Mouse (Mus musculus): Measurements from ENCODE around the gene Phlda1.
"Not testable (repeated sequence)": the region's sequence is repeated elsewhere in the genome, so short reads cannot be mapped to it uniquely, and the experiment has no call there.

The Phlda1 gene

DNA sequence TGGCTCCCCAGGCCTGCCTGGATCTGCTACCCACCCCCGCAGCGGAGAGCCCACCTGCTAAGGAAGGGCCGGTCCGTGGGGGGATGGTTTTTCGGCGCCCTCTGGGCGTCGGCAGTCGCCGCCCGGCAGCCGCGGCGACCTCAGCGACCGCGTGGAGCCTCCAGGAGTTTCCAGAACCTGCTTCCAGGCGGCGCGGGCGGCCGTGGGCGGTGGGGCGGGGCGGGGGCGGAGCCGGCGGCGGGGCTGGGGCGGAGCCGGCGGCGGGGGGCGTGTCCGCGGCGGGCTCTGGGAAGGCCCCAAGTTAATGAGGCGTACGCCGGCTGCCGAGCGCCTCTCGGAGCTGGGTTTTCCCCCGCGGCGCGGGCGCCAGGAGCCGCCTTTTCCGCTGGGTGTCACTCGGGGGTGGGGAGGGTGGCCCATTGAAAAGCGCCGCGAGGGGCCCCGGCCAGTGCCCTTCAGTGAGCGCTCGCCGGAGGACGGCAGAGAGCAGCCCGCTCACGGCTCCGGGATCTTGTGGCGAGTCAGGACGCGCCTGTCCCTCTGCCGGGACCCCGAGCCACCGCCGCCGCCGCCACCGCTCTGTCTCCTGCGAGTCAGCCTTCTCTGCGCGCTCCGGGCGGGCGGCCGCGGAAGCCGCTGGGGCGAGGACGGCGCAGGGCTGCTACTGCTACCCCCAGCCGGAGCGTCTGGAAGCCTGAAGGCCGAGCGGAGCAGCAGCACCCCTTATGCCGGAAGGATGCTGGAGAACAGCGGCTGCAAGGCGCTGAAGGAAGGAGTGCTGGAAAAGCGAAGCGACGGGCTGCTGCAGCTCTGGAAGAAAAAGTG, at the start of gene Phlda1:
Phlda1 (plus strand) TSS at position 186 of the 825 bp plus-strand sequence.
- DNase-seq, result peak; percentile 76

DNA sequence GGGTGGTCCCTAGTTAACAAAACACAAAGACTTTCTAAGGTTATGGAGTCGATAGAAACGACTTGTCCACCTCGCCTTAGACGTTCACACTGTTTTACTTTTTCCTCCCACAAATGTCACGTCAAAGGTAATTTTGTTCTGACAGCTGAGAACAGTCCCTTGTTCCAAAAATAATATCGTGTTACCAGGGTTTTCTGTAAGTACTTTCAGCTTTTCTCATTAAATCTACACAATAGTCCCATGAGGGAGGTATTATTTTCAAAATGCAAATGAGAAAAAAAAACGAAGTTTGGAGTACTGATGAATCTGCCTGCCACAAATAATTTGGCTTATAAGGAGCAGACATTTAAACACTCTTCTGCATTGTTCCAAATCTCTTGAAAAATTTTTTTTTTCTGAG, 48.0 kb upstream of the Phlda1 start:
- DNase-seq, result no peak

DNA sequence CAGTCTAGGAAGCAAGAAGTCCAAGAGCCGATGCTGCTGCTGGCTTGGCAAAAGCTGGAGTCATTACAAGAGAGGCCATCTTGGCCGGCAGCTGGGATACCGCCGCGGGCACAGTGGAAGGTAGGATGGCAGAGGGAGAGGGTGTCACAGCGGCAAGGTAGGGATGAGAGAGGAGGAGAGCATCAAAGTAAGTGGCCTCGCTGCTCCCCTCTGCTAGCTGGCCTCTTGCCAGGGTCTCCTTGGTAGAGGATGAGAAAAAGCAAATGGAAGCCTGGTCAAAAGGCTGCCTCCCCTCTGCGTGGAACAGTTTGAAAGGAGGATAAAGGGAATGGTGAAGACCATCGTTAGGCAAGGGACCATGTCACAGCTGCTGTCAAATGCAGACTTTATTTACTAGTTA, 47.0 kb upstream of the Phlda1 start:
- DNase-seq, result no peak

DNA sequence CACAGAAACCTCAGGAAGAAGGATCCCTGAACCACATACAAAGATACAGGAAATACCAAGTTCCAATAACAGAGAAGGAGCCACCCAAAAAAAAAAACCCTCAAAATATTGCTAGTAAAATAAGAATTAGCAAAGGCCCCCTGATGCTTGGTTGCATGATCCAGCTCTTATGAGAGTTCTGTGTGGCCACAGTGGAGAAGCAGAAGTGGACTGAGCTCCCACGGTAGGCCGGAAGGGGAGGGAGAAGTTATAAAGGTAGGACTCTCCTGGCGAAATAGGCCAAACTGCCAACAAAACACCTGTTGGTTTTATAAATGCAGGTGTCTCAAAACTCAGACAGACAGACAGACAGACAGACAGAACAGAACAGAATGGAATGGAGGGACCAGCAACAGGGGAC, 46.2 kb upstream of the Phlda1 start:
- no peak for DNase-seq

DNA sequence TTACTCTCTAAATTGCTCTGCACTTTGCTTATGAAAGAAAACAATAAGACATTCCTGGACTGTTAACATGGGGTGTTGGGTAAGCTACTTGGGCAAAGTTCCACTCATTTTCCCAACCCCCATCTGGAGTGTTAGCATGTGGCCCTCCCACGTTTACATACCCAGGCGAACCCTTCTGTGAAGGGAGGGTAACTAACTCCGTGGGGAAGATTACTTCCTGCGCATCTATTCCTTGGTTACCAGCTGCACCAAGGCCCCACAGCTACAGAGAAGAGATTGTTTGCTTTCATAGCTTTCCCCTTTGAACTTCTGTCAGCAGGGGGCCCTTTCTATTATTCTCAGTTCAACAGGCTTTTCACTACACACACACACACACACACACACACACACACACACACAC, 45.7 kb upstream of the Phlda1 start:
- no peak for DNase-seq

DNA sequence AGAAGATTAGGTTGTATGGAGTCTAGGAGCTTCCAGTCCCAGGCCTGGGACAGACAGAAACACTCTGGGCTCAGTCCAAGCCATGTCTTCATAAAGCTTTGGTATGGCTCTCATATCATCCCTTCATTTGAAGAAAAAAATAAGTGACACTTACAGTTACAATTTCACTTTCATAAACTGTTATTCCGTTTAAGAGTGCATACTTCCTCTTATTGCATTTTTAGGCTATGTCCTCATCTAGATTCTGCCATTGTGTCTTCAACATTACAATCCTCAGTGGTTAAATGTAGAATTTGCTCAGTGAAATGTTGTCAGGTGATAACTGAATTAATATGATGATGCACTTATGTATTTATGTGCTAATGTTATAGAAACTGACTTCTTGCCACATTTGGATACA, 41.3 kb upstream of the Phlda1 start:
- no peak for DNase-seq

DNA sequence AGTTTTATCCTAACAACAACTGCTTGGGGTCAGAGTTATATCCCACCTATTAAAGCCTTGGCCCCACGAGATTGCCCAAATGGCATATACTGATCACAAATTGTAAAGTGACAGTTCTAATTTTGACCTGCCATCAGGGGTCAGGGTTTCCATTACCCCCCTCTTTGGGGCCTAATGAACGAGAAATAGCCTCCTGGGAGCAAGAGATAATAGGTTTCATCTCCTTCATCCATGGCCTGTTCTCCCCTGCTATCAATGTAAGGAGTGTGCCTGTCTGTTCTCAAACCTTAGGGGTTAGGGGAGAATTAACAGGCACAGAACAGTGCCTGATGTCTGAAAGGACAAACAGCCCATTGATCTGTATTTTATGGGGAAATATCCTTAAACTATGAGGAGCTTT, 40.7 kb upstream of the Phlda1 start:
- DNase-seq, result no peak

DNA sequence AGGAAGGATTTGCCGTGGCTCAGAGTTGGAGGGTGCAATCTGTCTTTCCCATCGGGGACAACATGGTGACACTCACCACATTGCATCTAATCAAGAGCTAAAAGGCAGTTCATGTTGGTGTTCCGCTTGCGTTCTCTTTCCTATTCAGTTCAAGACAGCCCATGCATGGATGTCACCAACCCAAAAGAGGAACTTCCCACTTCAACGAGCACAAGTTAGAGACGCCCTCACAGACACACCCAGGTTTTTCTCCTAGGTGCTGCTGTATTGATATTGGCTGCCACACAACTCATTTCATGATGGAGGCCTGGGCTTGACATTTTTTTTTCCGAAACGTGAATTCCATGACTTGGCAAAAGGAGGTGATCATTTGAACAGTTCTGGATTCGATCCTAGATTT, 34.9 kb upstream of the Phlda1 start:
- no peak for DNase-seq

DNA sequence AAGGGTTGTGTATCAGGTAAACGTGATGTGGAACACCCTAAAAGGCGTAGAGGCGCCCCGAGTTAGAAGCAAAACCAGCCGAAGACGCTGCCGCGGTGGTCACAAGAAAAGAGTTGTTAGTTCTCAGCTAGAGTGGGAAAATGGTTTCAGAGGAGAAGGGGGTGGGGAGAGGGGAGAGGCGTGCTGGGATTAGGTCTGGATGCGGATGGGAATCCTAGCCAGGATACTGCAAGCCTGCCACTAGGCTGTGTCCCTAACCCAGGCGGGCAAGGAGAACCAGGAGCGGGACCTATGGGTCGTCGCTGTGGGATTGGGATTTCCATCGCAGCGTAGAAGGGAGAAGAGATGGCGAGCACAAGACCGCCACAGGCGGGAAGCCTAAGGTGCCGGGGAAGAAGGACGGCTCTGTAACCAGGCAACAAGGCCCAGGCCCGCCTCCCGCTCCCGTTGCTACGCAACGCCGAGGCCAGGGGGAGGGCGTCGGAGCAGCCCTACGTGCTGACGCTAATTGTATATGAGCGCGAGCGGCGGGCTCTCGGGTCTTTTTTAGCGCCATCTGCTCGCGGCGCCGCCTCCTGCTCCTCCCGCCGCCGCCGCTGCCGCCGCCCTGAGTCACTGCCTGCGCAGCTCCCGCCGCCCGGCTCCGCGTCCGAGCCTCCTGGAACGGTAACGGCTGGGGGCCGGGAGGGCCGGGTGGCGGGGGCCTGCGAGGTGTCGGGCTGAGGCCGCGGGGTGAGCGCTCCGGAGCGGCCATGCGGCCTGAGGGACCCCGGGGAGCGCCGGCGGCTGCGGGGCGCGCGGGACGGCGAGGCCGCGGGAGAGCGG, 33.2 kb upstream of the Phlda1 start, which contains the start of gene Nap1l1:
Nap1l1 (plus strand) TSS at position 538 of the 825 bp plus-strand sequence.
- peak; percentile 96 for DNase-seq

DNA sequence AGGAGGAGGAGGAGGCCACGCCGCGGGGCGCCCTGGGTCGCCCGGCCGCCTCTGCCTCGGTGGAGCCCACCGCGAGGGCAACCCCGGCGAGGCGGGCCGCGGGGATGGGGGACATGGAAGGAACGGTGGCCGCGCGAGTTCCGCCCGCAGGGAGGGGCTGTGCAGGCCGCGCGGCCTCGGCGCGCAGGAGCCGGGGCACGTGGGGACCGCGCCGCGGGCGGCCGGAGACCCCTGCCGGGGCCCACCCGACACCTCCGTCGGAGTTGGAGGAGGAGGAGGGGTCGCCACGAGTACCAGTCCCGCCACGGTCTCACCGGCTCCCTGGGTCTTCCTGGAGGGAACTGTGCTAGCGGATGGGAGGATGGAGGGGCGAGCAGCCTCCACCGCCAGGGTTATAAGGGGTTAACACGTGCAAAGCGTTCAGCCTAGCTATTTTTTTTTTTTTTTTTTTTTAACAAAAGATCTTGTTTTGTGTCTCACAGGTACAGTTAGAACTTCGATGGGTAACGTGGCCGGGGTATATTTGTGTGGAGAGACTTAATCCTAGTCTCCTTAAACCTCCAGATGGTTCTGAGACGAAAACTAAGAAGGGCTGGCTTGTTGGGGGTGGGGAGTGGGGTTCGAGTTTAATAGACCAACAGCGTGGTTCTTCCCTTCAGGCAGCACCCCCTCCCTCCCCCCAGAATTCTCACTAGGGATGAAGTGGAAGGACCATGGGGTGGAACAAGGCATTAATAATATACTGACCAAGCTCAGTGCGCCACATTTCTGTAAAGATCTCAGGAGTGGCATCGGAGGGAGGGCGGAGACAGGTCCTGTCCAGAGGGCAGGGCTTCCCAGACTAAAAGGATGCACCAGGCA, 32.3 kb upstream of the Phlda1 start:
- DNase-seq, result peak; percentile 34

DNA sequence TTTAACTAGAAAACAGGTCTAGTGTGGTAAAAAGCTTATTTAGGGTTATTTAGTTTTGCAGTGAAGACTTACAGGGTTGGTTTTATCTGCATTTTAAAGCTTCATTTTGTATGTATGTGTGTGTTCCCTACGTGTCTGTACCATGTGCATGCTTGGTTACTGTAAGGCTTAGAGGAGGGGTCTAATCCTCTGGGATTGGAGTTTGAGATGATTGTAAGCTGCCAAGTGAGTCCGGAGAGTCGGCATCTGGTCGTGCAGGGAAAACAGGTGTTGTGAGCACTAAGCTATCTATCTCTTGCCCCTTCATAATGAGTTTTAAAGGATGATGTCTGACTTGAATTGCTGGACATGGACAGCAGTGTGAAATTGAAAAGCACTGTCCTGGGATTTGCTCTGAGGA, 29.8 kb upstream of the Phlda1 start:
- no peak for DNase-seq

DNA sequence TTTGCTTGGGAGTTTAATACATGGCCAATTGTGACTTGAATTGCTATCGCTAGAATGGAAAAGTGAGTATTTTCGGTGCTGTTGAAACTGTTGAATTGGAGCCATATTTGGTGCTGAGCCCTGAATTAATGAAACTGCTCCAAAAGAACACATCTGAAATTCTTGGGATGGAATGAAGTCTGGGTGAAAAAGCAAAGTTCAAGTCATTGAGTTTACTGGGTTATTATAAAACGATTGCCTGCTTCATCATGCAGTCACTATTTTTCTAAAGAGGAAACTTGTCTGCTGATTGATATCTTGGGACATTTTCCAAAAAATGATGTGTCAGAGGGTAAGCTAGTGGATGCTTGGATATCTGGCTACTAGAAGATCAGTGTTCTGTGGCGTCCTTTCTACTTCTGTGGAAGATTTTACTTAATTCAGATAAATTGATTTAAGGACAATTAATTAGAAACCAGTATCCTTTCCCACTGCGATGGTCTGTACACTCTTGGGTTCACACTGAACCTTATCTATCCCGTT, 29.0 kb upstream of the Phlda1 start:
- DNase-seq, result no peak

DNA sequence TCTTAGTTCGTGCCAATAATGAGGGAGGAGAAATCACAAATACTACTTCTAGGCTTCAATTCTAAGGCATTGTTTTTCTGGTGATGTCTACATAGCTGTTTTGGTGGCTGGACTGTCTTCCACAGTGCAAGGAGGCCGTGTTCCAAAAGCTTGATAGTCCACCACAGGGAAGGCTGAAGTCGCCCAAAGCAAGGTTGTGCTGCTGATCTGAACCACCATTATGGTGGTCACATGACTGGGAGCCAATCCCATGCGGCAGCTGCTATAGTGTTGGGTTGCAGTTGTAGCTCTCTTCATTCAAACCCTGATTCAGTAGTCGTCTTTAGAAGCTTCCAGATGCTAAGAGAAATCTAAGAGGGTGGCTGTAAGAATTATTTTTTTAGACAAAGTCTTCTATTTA, 26.5 kb upstream of the Phlda1 start:
- DNase-seq, result no peak

DNA sequence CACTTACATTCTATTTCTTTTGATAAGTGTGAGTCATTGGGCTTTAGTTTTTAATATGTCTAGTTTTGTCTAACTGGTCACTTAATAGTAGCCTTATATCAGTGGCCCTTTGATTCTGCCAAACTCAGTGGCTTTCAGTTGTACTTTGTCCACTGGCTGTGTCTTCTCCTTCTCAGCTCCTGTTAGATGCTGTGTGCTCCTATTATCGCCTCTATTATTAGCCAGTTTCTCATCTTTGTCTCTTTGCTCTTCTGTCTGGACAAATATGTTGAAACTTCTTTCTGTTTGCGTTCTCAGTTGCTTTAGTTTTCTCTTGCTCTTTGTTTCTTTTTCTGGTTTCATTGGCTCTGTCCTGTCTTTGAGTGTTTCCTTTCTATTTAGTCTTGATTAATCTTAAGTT, 23.4 kb upstream of the Phlda1 start:
- DNase-seq, result no peak

DNA sequence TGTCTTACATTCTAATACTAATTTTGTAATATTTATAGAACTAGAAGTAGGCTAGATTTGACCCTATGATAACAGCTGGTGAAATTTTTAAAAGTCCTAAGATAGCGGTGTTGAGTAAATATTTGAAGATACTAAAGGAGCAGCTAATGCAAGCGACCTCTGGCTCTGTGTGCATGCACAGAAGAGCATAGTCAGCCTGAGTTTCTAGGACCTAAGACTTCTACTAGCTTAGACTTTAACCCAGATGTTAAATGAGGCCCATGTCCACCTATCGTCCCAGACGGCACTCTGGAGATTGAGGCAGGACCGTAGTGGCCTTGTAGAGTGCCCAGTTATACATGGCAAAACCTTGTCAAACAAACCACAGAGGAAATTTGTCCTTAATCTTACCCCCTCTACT, 22.0 kb upstream of the Phlda1 start:
- no peak for DNase-seq

DNA sequence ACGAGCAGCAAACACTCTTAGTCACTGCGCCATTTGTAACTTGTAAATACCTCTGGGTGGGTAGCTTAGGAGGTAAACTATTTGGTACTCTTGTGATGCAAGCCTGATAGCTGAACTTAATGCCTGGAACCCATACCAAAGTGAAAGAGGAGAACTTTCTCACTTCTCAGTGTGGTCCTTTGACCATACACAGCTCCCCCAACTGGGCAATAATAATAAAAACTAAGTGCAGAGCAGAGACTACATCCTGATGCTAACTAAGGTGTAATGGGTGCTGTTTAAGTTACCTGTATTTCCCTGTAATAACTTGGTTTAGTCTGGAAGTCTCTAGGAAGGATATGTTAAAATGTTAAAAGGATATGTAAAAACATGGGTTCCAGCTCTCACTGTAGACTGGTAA, 17.3 kb upstream of the Phlda1 start:
- DNase-seq, result no peak

DNA sequence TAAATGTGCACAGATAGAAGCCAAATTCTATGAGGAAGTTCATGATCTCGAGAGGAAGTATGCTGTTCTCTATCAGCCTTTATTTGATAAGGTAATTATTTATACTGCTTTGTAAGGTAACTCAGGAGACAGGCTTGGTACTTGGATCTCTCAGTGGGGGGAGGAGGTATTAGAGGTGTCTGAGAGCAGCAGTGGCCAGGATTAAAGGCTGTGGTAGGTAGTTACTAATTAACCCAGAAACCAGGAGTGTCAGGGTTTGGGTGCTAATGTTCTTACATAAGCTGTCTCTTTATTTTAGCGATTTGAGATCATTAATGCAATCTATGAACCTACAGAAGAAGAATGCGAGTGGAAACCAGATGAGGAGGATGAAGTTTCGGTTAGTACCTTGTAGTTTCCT, 16.0 kb upstream of the Phlda1 start:
- DNase-seq, result not testable (repeated sequence)

DNA sequence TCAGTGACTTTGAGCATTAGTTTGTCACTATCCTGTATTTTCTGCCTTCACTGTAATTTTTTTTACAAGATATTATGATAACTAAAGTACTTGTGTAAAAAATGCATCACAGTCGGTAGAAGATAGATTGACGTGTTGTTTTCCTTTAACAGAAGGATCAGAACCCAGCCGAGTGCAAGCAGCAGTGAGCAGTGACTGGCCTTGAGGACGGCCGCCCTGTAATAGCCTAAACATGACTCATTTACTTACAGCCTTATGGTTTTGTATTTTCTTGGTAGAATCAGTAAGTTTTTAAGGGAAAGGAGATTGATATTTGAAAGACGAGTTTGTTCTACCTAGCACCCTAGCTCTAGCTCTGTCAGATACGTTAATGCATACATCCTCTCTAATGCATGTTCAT, 10.2 kb upstream of the Phlda1 start:
- DNase-seq, result no peak

DNA sequence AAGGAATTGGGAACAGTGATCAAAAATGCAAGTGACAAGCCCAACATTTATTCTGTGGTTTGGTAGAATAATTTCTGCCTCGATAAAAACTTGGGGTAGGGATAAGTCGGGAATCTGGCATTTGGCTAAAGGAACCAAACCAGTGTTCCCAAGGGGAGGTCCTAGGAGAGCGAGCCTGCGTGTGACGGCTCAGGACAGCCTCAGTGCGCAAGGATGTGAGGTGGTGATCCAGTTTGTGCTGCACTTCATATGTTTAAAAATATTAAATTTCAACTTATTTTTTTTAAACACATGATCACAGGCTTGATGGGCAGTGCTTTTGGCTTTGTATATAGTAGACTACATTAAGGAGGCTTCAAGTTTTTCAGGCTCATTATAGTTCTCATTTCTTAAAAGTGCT, 6.2 kb upstream of the Phlda1 start:
- no peak for DNase-seq

DNA sequence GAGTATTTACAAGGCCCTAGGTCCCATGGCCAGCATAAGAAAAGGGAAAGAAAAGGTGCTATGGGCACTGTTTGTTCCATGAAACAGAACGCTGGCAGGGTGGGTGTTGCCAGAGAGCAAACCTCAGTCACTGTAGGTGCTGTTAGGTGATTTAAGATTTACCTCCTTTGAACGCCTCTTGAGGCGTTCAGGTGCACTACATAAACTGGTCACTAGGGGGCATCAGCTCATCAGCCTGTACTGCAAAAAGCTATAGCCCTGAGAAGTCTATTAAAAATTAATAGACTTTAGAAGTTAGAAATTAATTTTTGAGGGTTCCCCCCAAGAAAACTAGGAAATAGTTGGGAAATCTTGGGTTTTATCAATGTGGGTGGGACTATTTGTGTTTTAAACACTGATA, 3.0 kb upstream of the Phlda1 start:
- peak; percentile 72 for DNase-seq

DNA sequence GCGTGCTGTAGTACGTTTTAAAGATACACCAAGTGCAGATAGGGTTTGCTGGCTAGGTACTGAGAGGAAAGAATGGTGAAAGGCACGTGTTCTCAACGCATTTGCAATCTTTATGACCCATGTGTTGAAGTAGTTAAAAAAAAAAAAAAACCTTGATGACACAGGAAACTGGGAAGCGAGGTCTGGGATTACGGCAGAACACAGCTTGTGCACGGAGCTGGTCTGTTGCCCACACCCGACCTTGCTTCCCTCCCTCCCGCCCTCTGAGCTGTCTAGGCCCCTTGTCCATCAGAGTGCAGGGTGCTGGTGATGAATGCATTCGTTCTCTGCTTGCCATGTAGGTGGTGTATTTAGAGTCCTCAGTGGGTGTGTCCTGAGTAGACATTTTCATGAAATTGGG, 2.4 kb upstream of the Phlda1 start:
- no peak for DNase-seq

DNA sequence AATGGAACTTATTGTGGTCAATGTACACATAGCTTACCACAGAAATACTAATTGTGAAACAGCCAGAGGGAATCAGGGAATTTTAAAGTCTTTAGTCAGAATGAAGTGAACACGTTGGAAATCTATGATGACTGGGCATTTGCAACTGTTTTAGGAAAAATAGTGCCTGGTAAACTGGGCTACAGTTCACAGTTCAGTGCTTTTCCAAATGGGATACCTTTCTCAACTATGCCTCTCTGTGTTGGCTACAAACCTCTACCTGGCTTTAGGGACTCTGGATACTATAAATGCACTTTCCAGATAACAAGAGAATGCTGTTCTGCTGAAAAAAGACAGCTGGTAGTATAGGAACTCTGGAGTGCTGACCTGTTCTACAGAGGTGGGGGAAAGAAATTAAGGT, 1.5 kb upstream of the Phlda1 start:
- DNase-seq, result no peak

DNA sequence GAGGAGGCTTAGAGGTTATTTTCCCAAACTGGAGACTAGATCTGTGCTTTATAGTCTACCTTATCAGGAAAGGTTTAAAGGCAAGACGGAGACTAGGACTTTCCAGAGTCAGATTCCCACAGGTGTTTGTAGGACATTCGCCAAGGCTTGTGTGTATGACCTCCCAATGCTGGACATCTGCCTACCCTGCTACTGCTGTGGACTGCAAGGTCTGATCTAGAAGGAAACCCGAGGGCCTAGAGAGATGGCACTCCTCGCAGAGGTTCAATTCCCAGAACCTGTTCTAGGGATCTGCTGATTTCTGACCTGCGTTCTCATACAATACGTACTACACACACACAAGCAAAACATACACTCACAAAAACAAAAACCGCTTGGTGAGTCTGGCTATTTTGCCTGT, 680 bp upstream of the Phlda1 start:
- no peak for DNase-seq

All from cerebellum, adult 11 months (tissue).